Mouse (Mus musculus) layer of hippocampus, postnatal 10 days (tissue): ENCODE data around the gene Bdp1. TPM values are rescaled to one million over a fixed set of nuclear protein-coding genes. Genes with fewer than 3 reads are reported as not detected.
A peak's percentile ranks its signal among the peaks of the same experiment; 100 is the strongest.
"Not testable (repeated sequence)": the region's sequence is repeated elsewhere in the genome, so short reads cannot be mapped to it uniquely, and the experiment has no call there.

Source experiments
- DNase-seq, 2 experiments: peaks; one replicate each; pipeline ENCODE4 v3.0.0; 2021; ENCODE audit warnings: low spot score in 2 of 2
- long read RNA-seq: library from polyadenylated mRNA; stranded (forward); transcript quantifications from one replicate; pipeline ENCODE4 v2.0.0, GENCODE M21; 2023
- total RNA-seq, 2 experiments: library from RNA; stranded (reverse); gene quantifications; 2 replicates each; pipeline ENCODE4 v1.2.3; 2021

Gene Bdp1
- 10 to 100 TPM; 33.4 to 35.3 TPM for total RNA-seq
- long read RNA-seq, partial matches to known transcripts, result 0 of 2 reads
- long read RNA-seq, other reads (novel, unspliced or antisense), result 2 of 2 reads

- peak; percentile 97 for DNase-seq
Measured at GRCm38 (mm10) chr13:100103748-100104254, at the start of gene Bdp1. TSS of gene Bdp1 (minus strand) at chr13:100104070.

GRCm38 (mm10) chr13:100152659-100153058, 48.8 kb upstream of the Bdp1 start:
- no peak for DNase-seq

- no peak for DNase-seq
Measured at GRCm38 (mm10) chr13:100141646-100142314, 37.9 kb upstream of the Bdp1 start.

- DNase-seq, result no peak
Measured at GRCm38 (mm10) chr13:100125258-100125643, 21.4 kb upstream of the Bdp1 start.

GRCm38 (mm10) chr13:100124423-100125257, 20.8 kb upstream of the Bdp1 start, which contains the start of gene Smn1:
TSS of gene Smn1 (plus strand) at chr13:100124852.
- DNase-seq, result peak; percentile 83 to 91

GRCm38 (mm10) chr13:100123970-100124369, 20.1 kb upstream of the Bdp1 start:
- DNase-seq, result no peak

GRCm38 (mm10) chr13:100112218-100112972, 8.5 kb upstream of the Bdp1 start:
- peak in 1 of 2 experiments; percentile 24 for DNase-seq

- DNase-seq, result peak; percentile 68 to 83
Measured at GRCm38 (mm10) chr13:100107652-100108472, 4.0 kb upstream of the Bdp1 start, which contains the start of gene Serf1. TSS of gene Serf1 (plus strand) at chr13:100108012.

- no peak for DNase-seq
Measured at GRCm38 (mm10) chr13:100103052-100103658, 715 bp downstream of the Bdp1 start.

- DNase-seq, result no peak
Measured at GRCm38 (mm10) chr13:100098808-100099207, 5.1 kb downstream of the Bdp1 start.

- no peak for DNase-seq
Measured at GRCm38 (mm10) chr13:100071473-100071872, 32.4 kb downstream of the Bdp1 start.

- DNase-seq, result no peak
Measured at GRCm38 (mm10) chr13:100067821-100068220, 36.0 kb downstream of the Bdp1 start.

GRCm38 (mm10) chr13:100063936-100064335, 39.9 kb downstream of the Bdp1 start:
- DNase-seq, result no peak

GRCm38 (mm10) chr13:100057738-100058137, 46.1 kb downstream of the Bdp1 start:
- not testable (repeated sequence) for DNase-seq

- no peak for DNase-seq
Measured at GRCm38 (mm10) chr13:100026013-100026412, 77.9 kb downstream of the Bdp1 start.

GRCm38 (mm10) chr13:100016891-100017290, 87.0 kb downstream of the Bdp1 start:
- no peak for DNase-seq

- peak in 1 of 2 experiments; percentile 17 for DNase-seq
Measured at GRCm38 (mm10) chr13:100015937-100016336, 87.9 kb downstream of the Bdp1 start.

- DNase-seq, result peak; percentile 69 to 80
Measured at GRCm38 (mm10) chr13:100014906-100015895, 88.7 kb downstream of the Bdp1 start, which contains the start of gene Mccc2. TSS of gene Mccc2 (minus strand) at chr13:100015639.
